Mouse (Mus musculus) cerebellum, adult 2 months (tissue): Measurements from ENCODE around the gene Cdadc1.

ENCODE experiments used
- CTCF ChIP-seq: fragments of 200-500 bp; IDR thresholded peaks from 2 replicates; pipeline ENCODE4 v1.5.1; 2011; ENCODE audit warnings: low read depth, mild to moderate bottlenecking, control low read depth, low read length, moderate library complexity, borderline replicate concordance; ENCODE audit not compliant: insufficient read depth
- POLR2A ChIP-seq: fragments of 200-500 bp; IDR thresholded peaks from 2 replicates; pipeline ENCODE4 v1.6.1; 2011; ENCODE audit warnings: low read length, control low read depth, borderline replicate concordance; ENCODE audit not compliant: insufficient read depth

DNA sequence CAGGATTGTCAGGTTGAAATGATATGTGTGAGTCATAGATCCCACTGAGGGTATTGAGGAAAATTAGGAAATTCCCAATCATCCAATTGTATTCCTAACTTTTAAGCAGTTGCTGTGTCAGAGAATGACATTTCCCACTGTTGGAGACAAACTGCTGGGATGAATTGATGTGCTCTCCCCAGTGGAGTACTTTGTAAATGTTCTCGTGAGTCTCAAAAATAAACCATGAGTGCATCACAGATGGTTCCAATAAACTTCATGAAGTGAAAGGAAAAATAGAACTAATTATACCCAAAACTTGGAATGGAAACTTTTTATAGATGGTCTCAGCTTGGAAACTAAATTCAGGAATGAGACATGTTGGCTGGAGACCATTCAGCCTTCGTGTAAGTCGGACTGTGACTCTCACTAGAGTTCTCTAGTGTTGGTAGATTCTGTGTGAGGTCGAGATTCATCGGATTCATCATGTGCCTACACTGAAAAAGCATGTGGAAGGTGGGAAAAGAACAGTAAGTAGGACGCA is 83.8 kb downstream of the Cdadc1 start:
- TF ChIP-seq CTCF (no peak), POLR2A (no peak)
